Mouse (Mus musculus): ENCODE results near the gene Tmem214. TPM values are rescaled to one million over a fixed set of nuclear protein-coding genes. Genes with fewer than 3 reads are reported as not detected.

The Tmem214 gene
- total and polyA plus RNA-seq, 2 experiments from 2014 or later = 64.6 to 78.3 TPM

GRCm38 (mm10) chr5:30868981-30869380, 1.2 kb downstream of the Tmem214 start:
- Histone ChIP-seq H3K4me2 (ENCODE audit: low read depth, low read length, poor library complexity, severe bottlenecking) (peak overlapping the region; percentile 66), H3K4me1 (ENCODE audit: insufficient read depth, low read length) (peaks cover 5% of the 10 kb centered on the region; the same call in 1 of the 2 replicates), H3K4me3 (ENCODE audit: low read depth, low read length) (peak overlapping the region; percentile 59), H3K36me3 (ENCODE audit: insufficient read depth, low read length) (peaks cover 50% of the 10 kb centered on the region), H3K9me3 (ENCODE audit: low read length) (no peaks in the 10 kb centered on the region), H3K9ac (replicated peaks; ENCODE audit: low read length, poor library complexity, severe bottlenecking) (peak overlapping the region; percentile 83; the same call in 1 of the 2 replicates), H3K27me3 (ENCODE audit: insufficient read depth, low read length) (no peaks in the 10 kb centered on the region), H3K27ac (ENCODE audit: low read depth, low read length) (0 out of 2 replicates have a peak overlapping the region, but pooled peaks have one; percentile 72)
- WGBS = 14% methylated on average over 9 of the region's 9 CpGs
- DNase-seq (ENCODE audit: low spot score) = no peak
- no peak for TF ChIP-seq CTCF (IDR thresholded peaks at IDR 0.05)
- no peak for ATAC-seq (ENCODE audit: low FRiP score)

GRCm38 (mm10) chr5:30869405-30870130, 1.8 kb downstream of the Tmem214 start:
- peak; percentile 89 for ATAC-seq (ENCODE audit: low FRiP score)
- Histone ChIP-seq H3K9me3 (ENCODE audit: low read length) (no peaks in the 10 kb centered on the region), H3K27ac (ENCODE audit: low read depth, low read length) (peak overlapping the region; percentile 72), H3K4me3 (ENCODE audit: low read depth, low read length) (peak overlapping the region; percentile 59), H3K4me1 (ENCODE audit: insufficient read depth, low read length) (peaks cover 5% of the 10 kb centered on the region; the same call in 1 of the 2 replicates), H3K36me3 (ENCODE audit: insufficient read depth, low read length) (peaks cover 54% of the 10 kb centered on the region), H3K9ac (replicated peaks; ENCODE audit: low read length, poor library complexity, severe bottlenecking) (peak overlapping the region; percentile 83), H3K27me3 (ENCODE audit: insufficient read depth, low read length) (no peaks in the 10 kb centered on the region), H3K4me2 (ENCODE audit: low read depth, low read length, poor library complexity, severe bottlenecking) (peak overlapping the region; percentile 66)
- TF ChIP-seq CTCF (IDR thresholded peaks at IDR 0.05) = no peak
- peak; percentile 81 for DNase-seq (ENCODE audit: low spot score)
- under 1% methylated on average over 62 of the region's 63 CpGs for WGBS

GRCm38 (mm10) chr5:30870131-30870406, 2.3 kb downstream of the Tmem214 start:
- Histone ChIP-seq H3K36me3 (ENCODE audit: insufficient read depth, low read length) (peaks cover 54% of the 10 kb centered on the region), H3K4me3 (ENCODE audit: low read depth, low read length) (peak overlapping the region; percentile 59), H3K27me3 (ENCODE audit: insufficient read depth, low read length) (no peaks in the 10 kb centered on the region), H3K4me1 (ENCODE audit: insufficient read depth, low read length) (peaks cover 5% of the 10 kb centered on the region; the same call in 1 of the 2 replicates), H3K9ac (replicated peaks; ENCODE audit: low read length, poor library complexity, severe bottlenecking) (peak overlapping the region; percentile 83), H3K4me2 (ENCODE audit: low read depth, low read length, poor library complexity, severe bottlenecking) (peak overlapping the region; percentile 66), H3K9me3 (ENCODE audit: low read length) (no peaks in the 10 kb centered on the region), H3K27ac (ENCODE audit: low read depth, low read length) (peak overlapping the region; percentile 72)
- ATAC-seq (ENCODE audit: low FRiP score) (no peak), DNase-seq (ENCODE audit: low spot score) (no peak)
- TF ChIP-seq CTCF (IDR thresholded peaks at IDR 0.05) = no peak
- 25% methylated on average over 2 of the region's 2 CpGs for WGBS

GRCm38 (mm10) chr5:30872574-30872973, 4.8 kb downstream of the Tmem214 start:
- Histone ChIP-seq H3K36me3 (ENCODE audit: insufficient read depth, low read length) (peaks cover 61% of the 10 kb centered on the region), H3K27me3 (ENCODE audit: insufficient read depth, low read length) (no peaks in the 10 kb centered on the region), H3K4me3 (ENCODE audit: low read depth, low read length) (no peak overlapping the region), H3K9me3 (ENCODE audit: low read length) (no peaks in the 10 kb centered on the region), H3K4me1 (ENCODE audit: insufficient read depth, low read length) (peaks cover 5% of the 10 kb centered on the region; the same call in 1 of the 2 replicates), H3K27ac (ENCODE audit: low read depth, low read length) (no peak overlapping the region), H3K9ac (replicated peaks; ENCODE audit: low read length, poor library complexity, severe bottlenecking) (no peak overlapping the region), H3K4me2 (ENCODE audit: low read depth, low read length, poor library complexity, severe bottlenecking) (no peak overlapping the region)
- no peak for ATAC-seq (ENCODE audit: low FRiP score)
- DNase-seq (ENCODE audit: low spot score) = no peak
- TF ChIP-seq CTCF (IDR thresholded peaks at IDR 0.05) = no peak
- WGBS = 94% methylated on average over 9 of the region's 9 CpGs

GRCm38 (mm10) chr5:30874365-30874764, 6.6 kb downstream of the Tmem214 start:
- Histone ChIP-seq H3K27me3 (ENCODE audit: insufficient read depth, low read length) (no peaks in the 10 kb centered on the region), H3K4me1 (ENCODE audit: insufficient read depth, low read length) (peaks cover 5% of the 10 kb centered on the region; the same call in 1 of the 2 replicates), H3K4me2 (ENCODE audit: low read depth, low read length, poor library complexity, severe bottlenecking) (no peak overlapping the region), H3K9me3 (ENCODE audit: low read length) (no peaks in the 10 kb centered on the region), H3K36me3 (ENCODE audit: insufficient read depth, low read length) (peaks cover 61% of the 10 kb centered on the region), H3K4me3 (ENCODE audit: low read depth, low read length) (no peak overlapping the region), H3K9ac (replicated peaks; ENCODE audit: low read length, poor library complexity, severe bottlenecking) (no peak overlapping the region), H3K27ac (ENCODE audit: low read depth, low read length) (no peak overlapping the region)
- no peak for ATAC-seq (ENCODE audit: low FRiP score)
- 89% methylated on average over 7 of the region's 7 CpGs for WGBS
- DNase-seq (ENCODE audit: low spot score) = no peak
- TF ChIP-seq CTCF (IDR thresholded peaks at IDR 0.05) = no peak

- H3K27me3 ChIP-seq (ENCODE audit: insufficient read depth, low read length) = no peaks in the 10 kb centered on the region
- 70% methylated on average over 6 of the region's 6 CpGs for WGBS
- DNase-seq (ENCODE audit: low spot score) (no peak), ATAC-seq (ENCODE audit: low FRiP score) (no peak)
- no peak overlapping the region for H3K4me3 ChIP-seq (ENCODE audit: low read depth, low read length)
- peaks cover 36% of the 10 kb centered on the region for H3K36me3 ChIP-seq (ENCODE audit: insufficient read depth, low read length)
- H3K4me1 ChIP-seq (ENCODE audit: insufficient read depth, low read length) = no peaks in the 10 kb centered on the region
- no peak overlapping the region for H3K4me2 ChIP-seq (ENCODE audit: low read depth, low read length, poor library complexity, severe bottlenecking)
- H3K9me3 ChIP-seq (ENCODE audit: low read length) = no peaks in the 10 kb centered on the region
- no peak for TF ChIP-seq CTCF (IDR thresholded peaks at IDR 0.05)
- no peak overlapping the region for H3K27ac ChIP-seq (ENCODE audit: low read depth, low read length)
- H3K9ac ChIP-seq (replicated peaks; ENCODE audit: low read length, poor library complexity, severe bottlenecking) = no peak overlapping the region
Measured at GRCm38 (mm10) chr5:30878616-30879015, 10.8 kb downstream of the Tmem214 start.

Data from midbrain, postnatal 0 days (tissue).